Mouse (Mus musculus): ENCODE data around the gene Rccd1.
A peak's percentile ranks its signal among the peaks of the same experiment; 100 is the strongest.
"Not testable (repeated sequence)": the region's sequence is repeated elsewhere in the genome, so short reads cannot be mapped to it uniquely, and the experiment has no call there.

Gene Rccd1

DNA sequence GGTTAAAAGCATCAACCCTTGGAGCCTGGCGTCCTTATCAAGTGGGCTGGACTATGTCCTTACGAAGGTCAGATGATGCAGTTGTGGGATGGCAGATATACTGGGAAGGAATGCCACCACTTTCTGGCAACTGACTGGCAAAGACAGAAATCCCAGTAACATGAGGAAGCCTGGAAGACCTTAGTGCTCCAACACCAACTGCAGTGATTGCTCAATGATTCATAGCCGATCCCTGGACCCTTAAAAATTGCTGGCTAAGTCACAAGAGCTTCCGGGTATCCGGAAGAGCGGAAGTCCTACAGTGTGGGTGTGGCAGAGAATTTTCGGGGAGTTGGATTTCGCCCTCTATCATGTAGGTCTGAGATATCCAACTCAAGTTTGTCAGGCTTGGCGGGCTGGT, 21.9 kb upstream of the Rccd1 start:
- no peak for DNase-seq (ENCODE audit: low read depth, low spot score)

GRCm38 (mm10) chr7:80343270-80344018, 19.2 kb upstream of the Rccd1 start:
- no peak for DNase-seq (ENCODE audit: low read depth, low spot score)

GRCm38 (mm10) chr7:80342858-80343257, 18.6 kb upstream of the Rccd1 start, which contains the start of gene Hddc3:
TSS of gene Hddc3 (plus strand) at chr7:80343104.
- peak; percentile 94 for DNase-seq (ENCODE audit: low read depth, low spot score)

GRCm38 (mm10) chr7:80341793-80342192, 17.5 kb upstream of the Rccd1 start:
- DNase-seq (ENCODE audit: low read depth, low spot score) = no peak

DNA sequence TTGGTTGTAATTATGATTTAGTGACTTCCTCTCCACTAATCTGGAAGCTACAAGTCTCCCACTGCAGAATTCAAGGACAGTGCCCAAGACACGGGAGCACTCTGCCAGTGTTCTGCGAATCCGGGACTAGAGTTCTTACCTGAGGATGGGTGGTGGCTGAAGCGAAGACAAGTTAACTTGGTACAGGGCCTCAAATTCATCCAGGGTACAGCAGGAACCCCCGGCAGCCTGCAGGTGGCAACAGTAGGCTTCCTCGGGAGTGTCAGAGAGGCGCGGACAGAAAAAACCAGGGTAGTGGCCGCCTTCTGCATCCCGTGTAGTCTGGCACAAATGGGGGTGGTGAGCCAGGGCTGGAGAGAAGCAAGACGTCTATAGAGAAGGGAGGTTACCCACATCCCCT, 16.5 kb upstream of the Rccd1 start, which contains the start of gene Unc45a:
Unc45a (minus strand) TSS at position 213 of the 400 bp plus-strand sequence.
- DNase-seq (ENCODE audit: low read depth, low spot score) = peak; percentile 50

DNA sequence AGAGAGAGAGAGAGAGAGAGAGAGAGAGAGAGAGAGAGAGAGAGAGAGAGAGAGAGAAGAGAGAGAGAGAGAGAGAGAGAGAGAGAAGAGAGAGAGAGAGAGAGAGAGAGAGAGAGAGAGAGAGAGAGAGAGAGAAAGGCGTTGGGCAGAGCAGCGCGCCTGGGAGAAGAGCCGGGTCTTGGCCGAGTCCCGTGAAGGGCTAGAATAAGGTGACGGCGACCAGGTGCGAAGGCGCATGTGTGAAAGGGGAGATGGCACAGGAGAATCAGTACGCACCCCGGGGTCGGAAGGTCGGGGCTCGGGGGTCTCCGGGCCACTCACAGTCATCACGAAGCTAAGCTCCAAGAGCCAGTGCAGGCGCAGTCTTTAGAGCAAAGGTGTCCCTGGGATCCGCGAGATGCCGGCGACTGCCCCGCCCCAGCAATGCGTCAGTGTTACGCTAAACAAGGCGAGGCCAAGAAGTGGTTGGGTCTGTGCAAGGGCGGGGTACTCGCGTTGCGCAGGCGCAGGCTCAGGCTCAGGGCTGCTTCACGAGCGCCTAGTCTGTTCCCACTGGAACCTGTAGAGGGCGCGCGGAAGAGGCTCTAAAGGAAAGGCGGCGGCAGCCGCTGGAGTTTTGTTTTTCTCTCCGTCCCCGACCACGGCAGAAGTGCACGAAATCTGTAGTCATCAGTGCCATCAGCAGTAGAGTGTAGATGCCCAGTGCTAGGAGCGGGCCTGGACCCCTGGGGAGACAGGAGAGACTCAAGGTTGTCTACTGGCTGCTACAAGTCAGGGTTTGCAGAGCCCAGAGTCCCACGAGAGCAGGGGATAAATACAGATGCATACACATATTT, 15.8 kb upstream of the Rccd1 start:
- peak; percentile 97 for DNase-seq (ENCODE audit: low read depth, low spot score)

DNA sequence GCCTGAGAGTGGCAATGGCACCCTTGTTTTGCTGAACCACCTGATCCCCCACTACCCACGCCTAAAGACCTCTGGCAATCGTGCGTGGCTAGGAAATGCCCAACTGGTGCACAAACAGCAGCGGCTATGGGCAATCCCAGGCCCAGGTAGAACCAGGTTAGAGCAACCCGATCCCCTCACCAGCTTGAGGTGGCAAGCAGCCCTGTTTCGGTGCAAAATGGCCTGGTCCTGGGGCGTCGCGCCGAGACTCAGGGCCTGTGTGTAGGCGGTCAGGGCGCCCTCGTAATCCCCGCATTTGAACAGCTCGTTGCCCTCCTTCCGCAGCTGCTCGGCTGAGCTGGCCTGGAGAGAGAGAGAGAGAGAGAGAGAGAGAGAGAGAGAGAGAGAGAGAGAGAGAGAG, 15.1 kb upstream of the Rccd1 start:
- no peak for DNase-seq (ENCODE audit: low read depth, low spot score)

GRCm38 (mm10) chr7:80336932-80337331, 12.7 kb upstream of the Rccd1 start:
- DNase-seq (ENCODE audit: low read depth, low spot score) = no peak

GRCm38 (mm10) chr7:80334848-80335247, 10.6 kb upstream of the Rccd1 start:
- DNase-seq (ENCODE audit: low read depth, low spot score) = no peak

DNA sequence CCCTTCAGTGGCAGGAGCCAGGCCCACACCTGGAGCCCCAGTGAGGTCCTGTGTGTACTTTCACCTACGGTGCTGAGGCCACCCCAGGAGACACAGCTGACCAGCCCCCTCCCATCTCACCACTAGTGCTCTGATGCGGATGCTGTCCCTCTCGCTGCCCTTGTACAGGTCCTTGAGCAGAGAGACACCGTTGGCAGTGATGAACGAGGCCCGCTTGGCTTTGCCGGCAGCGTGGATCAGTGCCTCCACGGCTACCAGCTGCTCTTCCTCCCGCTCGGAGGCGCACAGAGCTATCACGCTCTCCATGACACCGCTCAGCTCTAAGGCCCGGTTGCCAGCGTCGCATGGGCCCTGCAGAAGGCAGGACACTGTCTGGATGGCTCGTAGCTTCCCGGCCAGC, 7.2 kb upstream of the Rccd1 start:
- no peak for DNase-seq (ENCODE audit: low read depth, low spot score)

GRCm38 (mm10) chr7:80330278-80330677, 6.0 kb upstream of the Rccd1 start:
- DNase-seq (ENCODE audit: low read depth, low spot score) = no peak

- no peak for DNase-seq (ENCODE audit: low read depth, low spot score)
These were observed 1.8 kb upstream of the Rccd1 start for GRCm38 (mm10) chr7:80326076-80326475.

DNA sequence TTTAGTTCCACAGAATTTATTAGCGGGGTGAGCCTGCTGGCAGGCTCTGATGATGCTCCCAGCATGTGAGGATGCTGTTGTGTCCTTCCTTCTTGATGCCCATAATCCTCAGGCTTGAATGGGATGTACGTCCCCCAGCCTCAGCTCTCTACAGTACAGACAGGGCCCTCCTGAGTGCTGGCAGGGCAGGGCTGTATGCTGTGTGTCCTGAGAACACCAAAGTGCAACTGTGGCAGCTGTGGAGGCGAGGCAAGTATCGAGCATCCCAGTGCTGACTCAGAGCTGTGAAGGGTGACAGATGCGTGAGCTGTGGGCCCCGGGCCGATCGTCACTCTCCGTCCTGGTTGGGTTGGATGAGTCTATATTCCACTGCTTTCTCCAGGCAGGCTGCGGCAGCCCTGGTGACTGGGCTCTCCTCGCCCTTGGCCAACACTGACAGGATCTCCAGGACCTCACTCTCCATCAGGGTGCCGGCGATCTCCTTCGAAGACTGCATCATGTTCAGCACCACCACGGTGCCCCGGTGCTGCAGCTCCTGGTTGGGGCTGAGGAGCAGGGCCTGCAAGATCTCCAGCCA, 1.1 kb upstream of the Rccd1 start:
- DNase-seq (ENCODE audit: low read depth, low spot score) = no peak

DNA sequence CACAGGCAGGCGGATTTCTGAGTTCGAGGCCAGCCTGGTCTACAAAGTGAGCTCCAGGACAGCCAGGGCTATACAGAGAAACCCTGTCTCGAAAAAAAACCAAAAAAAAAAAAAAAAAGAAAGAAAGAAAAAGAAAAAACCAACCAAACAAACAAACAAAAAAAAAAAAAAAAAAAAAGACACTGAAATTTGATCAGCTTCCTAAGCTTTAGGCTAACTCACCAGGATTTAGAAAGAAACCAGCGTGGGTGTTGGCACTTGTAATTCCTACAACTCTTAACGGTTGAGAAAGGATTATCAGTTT, 514 bp upstream of the Rccd1 start:
- DNase-seq (ENCODE audit: low read depth, low spot score) = not testable (repeated sequence)

DNA sequence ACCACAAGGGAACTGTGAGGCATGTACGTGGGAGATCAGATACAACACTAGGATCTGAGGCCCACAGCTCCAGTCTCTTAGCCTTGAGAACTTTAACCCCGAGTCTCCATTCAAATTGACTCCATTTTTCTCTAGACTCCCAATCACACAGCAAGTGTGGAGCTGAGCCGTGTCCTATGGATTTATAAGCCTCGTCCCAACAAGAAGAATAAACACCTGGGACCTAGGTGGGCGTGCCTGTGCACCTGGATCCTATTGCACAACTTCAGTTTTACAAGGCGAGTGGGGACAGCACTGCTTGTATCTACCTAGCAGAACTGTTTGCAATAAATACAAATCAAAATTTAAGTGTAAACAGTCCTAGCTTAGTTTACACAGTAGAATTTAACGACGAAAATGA, 918 bp downstream of the Rccd1 start:
- DNase-seq (ENCODE audit: low read depth, low spot score) = no peak

DNA sequence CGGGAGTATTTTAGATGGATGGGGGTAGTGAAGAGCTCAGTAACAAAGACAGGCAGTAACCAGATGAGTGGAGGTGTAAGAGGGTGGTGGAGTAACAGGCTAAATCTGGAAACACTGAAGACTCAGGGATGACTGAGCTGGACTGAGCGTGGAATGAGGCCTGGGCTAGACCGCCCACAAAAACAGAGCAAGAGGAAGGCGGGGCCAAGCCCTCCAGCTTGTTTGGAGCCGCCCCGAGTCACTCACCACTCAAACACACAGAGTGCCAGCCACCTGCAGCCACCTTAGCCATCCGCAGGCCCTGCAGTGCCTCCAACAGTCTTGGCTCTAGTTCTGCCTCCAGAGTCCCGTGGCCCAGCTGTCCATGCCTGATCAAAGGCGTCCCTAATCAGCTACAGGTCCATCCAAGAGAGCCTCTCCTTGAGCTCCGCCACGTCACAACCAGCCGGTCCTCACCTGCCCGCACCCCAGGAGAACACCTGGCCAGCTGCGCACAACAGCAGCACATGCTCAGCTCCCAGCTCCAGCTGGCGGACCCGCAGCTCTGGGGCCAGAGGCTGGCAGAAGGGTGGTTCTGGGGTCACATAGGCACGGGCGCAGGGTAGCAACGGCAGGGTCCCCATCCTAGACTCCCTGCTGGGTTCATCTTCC, 4.3 kb downstream of the Rccd1 start:
- no peak for DNase-seq (ENCODE audit: low read depth, low spot score)

GRCm38 (mm10) chr7:80318670-80319069, 5.6 kb downstream of the Rccd1 start:
- no peak for DNase-seq (ENCODE audit: low read depth, low spot score)

DNA sequence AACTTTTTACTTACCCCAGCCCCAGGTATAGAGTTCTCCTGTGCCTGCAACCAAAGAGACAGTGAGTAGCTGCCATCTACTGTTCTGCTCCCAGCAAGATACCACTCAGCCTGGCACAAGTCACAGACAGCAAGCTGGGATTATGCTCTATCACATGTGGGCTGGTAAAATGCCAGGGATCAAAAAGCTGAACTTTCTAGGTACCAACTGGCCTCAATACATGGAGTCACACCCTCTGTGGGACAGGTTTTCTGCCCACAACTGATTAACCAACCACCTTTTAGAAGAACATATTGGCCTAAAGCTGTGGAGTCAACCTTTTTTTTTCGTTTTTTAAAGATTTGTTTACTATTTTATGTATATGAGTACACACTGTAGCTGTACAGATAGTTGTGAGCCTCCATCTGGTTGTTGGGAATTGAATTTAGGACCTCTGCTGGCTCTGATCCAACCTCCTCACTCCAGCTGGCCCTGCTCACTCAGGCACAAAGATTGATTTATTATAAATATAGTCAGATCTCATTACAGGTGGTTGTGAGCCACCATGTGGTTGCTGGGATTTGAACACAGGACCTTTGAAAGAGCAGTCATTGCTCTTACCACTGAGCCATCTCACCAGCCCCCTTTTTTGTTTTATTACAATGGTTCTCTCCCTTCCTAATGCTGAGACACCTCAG, 6.7 kb downstream of the Rccd1 start:
- DNase-seq (ENCODE audit: low read depth, low spot score) = no peak

DNA sequence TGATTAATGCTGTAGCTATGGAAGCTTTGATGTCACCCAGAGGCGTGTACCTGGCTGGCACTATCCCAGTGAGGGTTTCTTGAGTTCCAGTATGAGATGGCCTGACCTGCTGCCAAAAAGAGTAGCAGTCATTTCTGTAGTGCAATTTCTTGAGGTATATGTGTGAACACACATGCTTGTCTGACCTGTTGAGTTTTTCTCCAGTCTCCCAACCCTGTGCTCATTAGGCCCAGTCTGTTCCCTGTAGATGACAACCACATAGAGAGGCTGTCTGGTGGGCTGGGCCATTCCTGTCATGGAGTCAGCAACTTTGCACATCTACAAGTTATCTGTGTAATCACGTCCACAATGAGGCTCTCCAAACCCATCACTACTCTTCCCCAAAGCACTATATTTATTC, 8.5 kb downstream of the Rccd1 start:
- DNase-seq (ENCODE audit: low read depth, low spot score) = no peak

- no peak for DNase-seq (ENCODE audit: low read depth, low spot score)
These were observed 13.5 kb downstream of the Rccd1 start for GRCm38 (mm10) chr7:80310771-80311170.

DNA sequence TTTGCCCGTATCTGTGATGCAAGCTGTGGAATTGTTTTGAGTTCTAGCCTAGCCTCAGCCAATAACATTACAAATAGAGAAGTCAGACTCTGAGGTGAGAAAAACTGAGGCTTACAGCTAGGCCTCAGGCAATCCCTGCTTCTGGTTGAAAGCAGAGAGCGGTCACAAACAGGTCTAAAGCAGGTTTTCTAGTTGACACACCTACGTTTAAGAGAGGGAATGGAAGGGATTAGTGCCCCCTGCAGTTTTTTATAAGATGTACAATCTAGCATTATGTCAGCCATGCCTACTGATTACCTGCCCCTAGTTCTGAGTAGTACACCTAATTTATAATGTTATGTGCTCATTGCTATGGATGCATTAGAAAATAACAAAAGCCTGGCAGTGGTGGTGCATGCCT, 16.5 kb downstream of the Rccd1 start:
- no peak for DNase-seq (ENCODE audit: low read depth, low spot score)

DNA sequence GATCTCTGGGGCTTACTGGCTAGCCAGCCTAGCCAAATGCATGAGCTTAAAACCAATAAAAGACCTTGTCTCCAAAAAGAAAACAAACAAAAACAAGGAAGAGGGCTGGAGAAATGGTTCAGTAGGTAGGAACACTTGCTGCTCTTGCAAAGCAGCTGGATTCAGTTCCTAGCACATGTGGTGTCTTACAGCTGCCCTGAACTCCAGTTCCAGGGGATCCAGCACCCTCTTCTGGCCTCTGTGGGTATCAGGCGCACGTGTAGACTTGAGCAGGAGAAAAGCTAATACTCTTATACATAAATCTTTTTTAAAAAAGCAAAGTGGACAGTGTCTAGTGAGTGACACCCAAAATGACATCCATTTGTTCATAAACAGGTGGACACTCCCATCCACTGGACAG, 22.7 kb downstream of the Rccd1 start:
- DNase-seq (ENCODE audit: low read depth, low spot score) = no peak

Measured in telencephalon, adult 2 months (tissue).